Mouse (Mus musculus) heart, postnatal 10 days (tissue): Measurements from ENCODE around the gene Rab33b. TPM values are rescaled to one million over a fixed set of nuclear protein-coding genes. Genes with fewer than 3 reads are reported as not detected.

ENCODE experiments used
- DNase-seq, 2 experiments: peaks; one replicate each; pipeline ENCODE4 v3.0.0; 2021
- intact Hi-C: fragments of 180-260 bp; cut with DNase I; formaldehyde crosslinking; loops from one replicate; pipeline ENCODE4 v1.15.1; 2025
- total RNA-seq, 2 experiments: library from RNA; stranded (reverse); gene quantifications; 2 replicates each; pipeline ENCODE4 v1.2.3; 2021

Gene Rab33b
- total RNA-seq, 2 experiments from 2014 or later = 9.8 to 13.9 TPM

DNA sequence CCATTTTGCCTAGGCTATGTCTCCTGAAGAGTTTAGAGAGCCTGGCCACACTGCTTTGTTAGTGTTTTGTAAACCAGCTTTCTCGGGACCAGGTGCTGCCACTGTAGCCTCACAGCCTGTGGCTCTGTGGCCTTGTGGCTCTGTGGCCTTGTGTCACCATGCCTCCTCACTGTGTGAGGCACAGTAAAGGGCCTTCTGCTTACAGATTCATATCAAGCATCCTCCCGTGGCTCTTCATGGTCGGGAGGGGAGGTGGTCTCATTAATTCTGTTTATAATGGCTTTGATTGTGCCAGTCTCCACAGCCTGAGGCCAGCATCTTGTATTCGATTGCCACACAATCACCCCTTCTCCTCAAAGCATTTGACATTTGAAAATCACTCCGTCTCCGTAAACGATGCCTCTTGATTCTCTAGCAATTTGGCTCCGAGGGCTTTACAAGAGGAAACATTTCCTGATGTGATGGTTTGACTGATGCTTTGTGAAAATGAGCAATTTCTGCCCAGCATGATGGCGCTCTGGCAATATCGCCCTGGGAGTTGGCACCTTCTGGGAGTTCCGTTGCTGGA, 20.7 kb downstream of the Rab33b start:
- intact Hi-C loops = no loop called here
- DNase-seq = no peak

- DNase-seq = no peak
- intact Hi-C loops = no loop called here
These were observed 21.7 kb downstream of the Rab33b start for GRCm38 (mm10) chr3:51505465-51505864.

GRCm38 (mm10) chr3:51510903-51511302, 27.2 kb downstream of the Rab33b start:
- intact Hi-C loops = loop anchor here (1.0 to 2.0 kb wide), 2 partner anchors 137 to 732 kb away; no protein-coding TSS in a partner anchor
- DNase-seq = peak; percentile 82 to 90

- intact Hi-C loops = loop anchor here (1.0 to 2.0 kb wide), 2 partner anchors 136 to 731 kb away; no protein-coding TSS in a partner anchor
- peak in 1 of 2 experiments; percentile 17 for DNase-seq
These were observed 28.3 kb downstream of the Rab33b start for GRCm38 (mm10) chr3:51511983-51512382.

- intact Hi-C loops = no loop called here
- no peak for DNase-seq
These were observed 33.7 kb downstream of the Rab33b start for GRCm38 (mm10) chr3:51517467-51517866.

- DNase-seq = no peak
- intact Hi-C loops = no loop called here
These were observed 34.4 kb downstream of the Rab33b start for GRCm38 (mm10) chr3:51517878-51518762.

- DNase-seq = no peak
- intact Hi-C loops = no loop called here
These were observed 35.0 kb downstream of the Rab33b start for GRCm38 (mm10) chr3:51518763-51519121.

DNA sequence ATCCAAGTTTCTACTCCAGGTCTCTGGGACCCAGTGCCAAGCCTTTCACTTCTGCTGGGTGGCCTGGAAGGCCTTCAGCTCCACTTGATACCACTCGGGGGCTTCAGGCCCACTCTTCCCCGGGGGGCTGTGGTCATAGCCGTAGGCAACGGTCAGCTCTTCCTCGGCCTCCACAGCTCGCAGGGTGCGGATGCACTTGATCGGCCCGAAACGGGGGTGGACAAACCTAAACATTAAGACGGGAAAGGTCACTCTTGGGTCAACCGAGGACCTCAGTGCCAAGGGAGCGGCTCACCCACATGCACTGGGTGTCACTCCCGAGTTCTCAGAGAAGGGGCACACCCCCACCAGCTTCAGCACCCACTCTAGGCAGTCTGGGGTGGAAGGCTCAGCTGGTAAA, 37.5 kb downstream of the Rab33b start:
- intact Hi-C loops = no loop called here
- no peak for DNase-seq

DNA sequence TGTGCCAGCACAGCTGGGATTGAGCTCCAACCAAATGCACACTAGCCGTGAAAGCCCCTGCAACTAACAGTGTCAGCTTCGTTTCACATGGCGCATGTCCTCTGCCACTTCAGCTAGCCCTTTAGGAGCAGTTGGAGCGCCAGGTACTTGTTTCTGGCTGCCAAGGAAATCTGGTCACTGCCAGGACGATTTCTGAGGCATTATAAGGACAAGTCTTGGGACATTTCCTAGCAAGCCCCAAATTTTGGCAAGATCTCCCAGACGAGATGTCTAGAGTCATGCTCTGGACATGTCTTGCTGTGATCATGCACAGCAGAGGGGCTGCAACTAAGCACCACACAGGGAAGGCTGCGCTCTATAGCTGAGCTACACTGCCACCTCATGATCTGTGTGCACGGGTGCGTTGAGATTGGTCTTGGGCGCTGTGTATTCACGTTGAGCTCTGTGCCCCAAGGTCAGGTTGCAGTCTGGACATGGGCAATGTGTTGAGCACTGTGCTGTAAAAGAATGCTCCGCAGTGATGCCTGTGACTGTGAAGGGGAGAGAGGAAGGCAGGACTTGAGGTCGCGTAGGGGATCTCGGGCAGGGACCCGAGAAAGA, 41.6 kb downstream of the Rab33b start:
- DNase-seq = no peak
- intact Hi-C loops = no loop called here

- intact Hi-C loops = no loop called here
- no peak for DNase-seq
These were observed 43.2 kb downstream of the Rab33b start for GRCm38 (mm10) chr3:51526891-51527290.

DNA sequence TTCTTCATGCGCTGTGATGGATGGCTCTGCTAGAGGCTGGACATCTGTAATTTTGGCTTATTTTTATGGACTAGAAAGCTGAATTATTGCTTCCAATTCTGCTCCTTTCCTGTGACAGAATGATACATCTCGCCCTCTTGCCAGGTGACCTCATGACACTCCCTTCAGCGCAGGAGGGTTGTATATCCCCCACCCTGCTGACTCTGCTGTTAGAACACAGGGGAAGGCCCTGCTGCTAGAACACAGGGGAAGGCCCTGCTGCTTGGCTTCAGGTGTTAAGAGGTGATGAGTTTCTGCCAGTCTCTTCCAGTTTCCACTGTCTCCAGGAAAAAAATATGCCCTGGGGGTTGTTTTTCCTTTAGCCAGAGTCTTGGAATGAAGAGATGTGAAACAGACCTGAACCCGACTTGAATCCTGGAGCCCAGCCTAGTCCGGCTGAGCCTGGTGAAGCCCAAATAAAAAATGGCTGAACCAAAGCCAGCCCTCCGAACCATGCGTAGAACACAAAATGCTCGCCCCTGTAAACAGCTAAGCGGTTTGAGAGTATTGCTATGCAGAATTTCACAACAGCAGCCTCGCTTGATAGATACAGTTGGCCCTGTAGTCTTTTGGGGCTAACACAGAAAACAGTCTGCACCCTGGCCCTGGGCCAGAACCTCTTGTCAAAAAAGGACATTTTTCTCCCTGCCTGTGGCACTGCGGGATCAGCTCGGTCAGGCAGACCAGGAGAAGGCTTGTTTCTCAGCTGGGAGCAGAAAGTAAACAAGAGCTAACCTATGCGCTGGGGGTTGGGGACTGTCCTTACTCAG, 48.0 kb downstream of the Rab33b start:
- intact Hi-C loops = no loop called here
- DNase-seq = peak; percentile 45 to 49

GRCm38 (mm10) chr3:51532282-51532620, 48.5 kb downstream of the Rab33b start:
- intact Hi-C loops = no loop called here
- DNase-seq = no peak

GRCm38 (mm10) chr3:51533573-51533972, 49.9 kb downstream of the Rab33b start:
- no peak for DNase-seq
- intact Hi-C loops = no loop called here

DNA sequence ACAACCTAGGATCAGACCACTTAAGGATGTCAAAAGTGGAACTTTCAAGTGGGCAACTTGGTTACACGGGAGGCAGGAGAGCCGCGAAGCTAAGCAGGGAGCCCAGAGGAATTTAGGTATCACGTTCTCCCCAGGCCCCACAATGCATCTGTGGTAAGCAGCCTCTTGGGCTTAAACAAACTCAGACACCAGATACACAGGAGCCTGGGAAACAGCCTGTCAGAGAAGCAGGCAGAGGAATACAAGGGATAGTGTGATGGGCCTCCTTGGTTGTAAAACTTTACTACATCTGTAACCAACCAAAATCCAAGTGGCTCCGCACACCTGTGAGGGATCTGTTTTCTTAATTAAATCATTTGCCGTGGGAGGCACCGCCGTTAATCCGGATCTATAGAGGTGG, 50.3 kb downstream of the Rab33b start:
- intact Hi-C loops = no loop called here
- no peak for DNase-seq

GRCm38 (mm10) chr3:51539567-51540408, 56.1 kb downstream of the Rab33b start:
- DNase-seq = peak; percentile 64 to 88
- intact Hi-C loops = no loop called here

- intact Hi-C loops = no loop called here
- DNase-seq = no peak
These were observed 56.9 kb downstream of the Rab33b start for GRCm38 (mm10) chr3:51540659-51541058.

GRCm38 (mm10) chr3:51544442-51545128, 60.9 kb downstream of the Rab33b start:
- DNase-seq = no peak
- intact Hi-C loops = no loop called here
